Mouse (Mus musculus) MEL (cell line): ENCODE measurements at regions not wholly inside any gene's neighbourhood (a gene's known extent, or its start where the extent isn't known, plus 50 kb on each side); places are given as distances from the start of the nearest gene placed in this dataset.

Experiments used
- DNase-seq: peaks from one replicate; pipeline ENCODE4 v3.0.0; 2011; ENCODE audit warnings: low read depth, low spot score
- H3K27ac ChIP-seq: 2 replicates; pipeline ENCODE4 v1.5.1; 2012; ENCODE audit warnings: low read depth, mild to moderate bottlenecking, control low read depth, low read length, moderate library complexity; ENCODE audit not compliant: control insufficient read depth
- H3K27me3 ChIP-seq, 2 experiments: fragments of 150-350 bp in 1 of 2; sonication (generic) in 1 of 2; 2 replicates each; pipeline ENCODE4 v1.6.1; 2012; ENCODE audit warnings: low read length in 2 of 2, mild to moderate bottlenecking in 2 of 2, improper control_type of control experiment in 1 of 2, moderate library complexity in 1 of 2; ENCODE audit not compliant: insufficient read depth in 2 of 2, control insufficient read depth in 1 of 2
- H3K36me3 ChIP-seq, 2 experiments: 2 replicates each; pipeline ENCODE4 v1.6.1; 2012 to 2014; ENCODE audit warnings: low read length in 2 of 2, improper control_type of control experiment in 1 of 2, inconsistent platforms in 1 of 2, mild to moderate bottlenecking in 1 of 2; ENCODE audit not compliant: insufficient read depth in 2 of 2, control insufficient read depth in 1 of 2
- H3K4me1 ChIP-seq, 2 experiments: fragments of 150-350 bp in 1 of 2; sonication (generic) in 1 of 2; 2 replicates each; pipeline ENCODE4 v1.6.1; 2012; ENCODE audit warnings: low read length in 2 of 2, improper control_type of control experiment in 1 of 2, mild to moderate bottlenecking in 1 of 2; ENCODE audit not compliant: insufficient read depth in 2 of 2, control insufficient read depth in 1 of 2
- H3K4me3 ChIP-seq, 2 experiments: fragments of 150-350 bp in 1 of 2; sonication (generic) in 1 of 2; 2 replicates each; pipeline ENCODE4 v1.5.1; 2012; ENCODE audit warnings: low read depth in 2 of 2, low read length in 2 of 2, mild to moderate bottlenecking in 2 of 2, moderate library complexity in 2 of 2, control low read depth in 1 of 2, improper control_type of control experiment in 1 of 2; ENCODE audit not compliant: control insufficient read depth in 1 of 2, insufficient read depth in 1 of 2
- H3K79me2 ChIP-seq: 2 replicates; pipeline ENCODE4 v1.6.1; 2012; ENCODE audit warnings: mild to moderate bottlenecking, low read length, moderate library complexity; ENCODE audit not compliant: control insufficient read depth, poor library complexity, insufficient read depth
- H3K9ac ChIP-seq: 2 replicates; pipeline ENCODE4 v1.6.1; 2012; ENCODE audit warnings: low read depth, mild to moderate bottlenecking, control low read depth, low read length, moderate library complexity; ENCODE audit not compliant: control insufficient read depth, poor library complexity, severe bottlenecking
- H3K9me3 ChIP-seq: fragments of 150-350 bp; sonication (generic); replicated peaks from 2 replicates; pipeline ENCODE4 v1.6.1; 2012; ENCODE audit warnings: mild to moderate bottlenecking, low read length, improper control_type of control experiment, moderate library complexity; ENCODE audit not compliant: insufficient read depth
- BHLHE40 ChIP-seq: IDR thresholded peaks from 2 replicates; pipeline ENCODE4 v1.6.1; 2012; ENCODE audit warnings: low read depth, mild to moderate bottlenecking, inconsistent platforms, low read length, improper control_type of control experiment, borderline replicate concordance
- CHD2 ChIP-seq: IDR thresholded peaks from 2 replicates; pipeline ENCODE4 v1.6.1; 2011; ENCODE audit warnings: low read length, improper control_type of control experiment
- CTCF ChIP-seq, 3 experiments: IDR thresholded peaks in 2 of 3; conservative IDR thresholded peaks in 1 of 3; 2 replicates each; pipeline ENCODE4 v1.5.1; 2011 to 2012; ENCODE audit warnings: low read length in 3 of 3, low read depth in 2 of 3, mild to moderate bottlenecking in 2 of 3, improper control_type of control experiment in 1 of 3, inconsistent platforms in 1 of 3, mixed read lengths in 1 of 3, moderate library complexity in 1 of 3; ENCODE audit not compliant: control insufficient read depth in 1 of 3, insufficient read depth in 1 of 3, poor library complexity in 1 of 3, severe bottlenecking in 1 of 3
- ELF1 ChIP-seq: IDR thresholded peaks from 2 replicates; pipeline ENCODE4 v1.6.1; 2014; ENCODE audit warnings: low read depth, mild to moderate bottlenecking, inconsistent platforms, low read length, improper control_type of control experiment, moderate library complexity
- ETS1 ChIP-seq: IDR thresholded peaks from 2 replicates; pipeline ENCODE4 v1.6.1; 2012; ENCODE audit warnings: low read depth, mild to moderate bottlenecking, inconsistent platforms, low read length, improper control_type of control experiment, moderate library complexity
- GABPA ChIP-seq: IDR thresholded peaks from 2 replicates; pipeline ENCODE4 v1.6.1; 2012; ENCODE audit warnings: low read depth, mild to moderate bottlenecking, inconsistent platforms, low read length, improper control_type of control experiment, moderate library complexity
- GATA1 ChIP-seq: IDR thresholded peaks from 2 replicates; pipeline ENCODE4 v1.6.1; 2011; ENCODE audit warnings: low read depth, low read length, improper control_type of control experiment
- HCFC1 ChIP-seq: IDR thresholded peaks from 2 replicates; pipeline ENCODE4 v1.6.1; 2012; ENCODE audit warnings: low read depth, mild to moderate bottlenecking, inconsistent platforms, low read length, improper control_type of control experiment, moderate library complexity
- JUND ChIP-seq: IDR thresholded peaks from 2 replicates; pipeline ENCODE4 v1.6.1; 2011; ENCODE audit warnings: low read depth, mild to moderate bottlenecking, improper control_type of control experiment, low read length
- MAX ChIP-seq: IDR thresholded peaks from 2 replicates; pipeline ENCODE4 v1.6.1; 2011; ENCODE audit warnings: low read length, improper control_type of control experiment
- MXI1 ChIP-seq: IDR thresholded peaks from 2 replicates; pipeline ENCODE4 v1.6.1; 2011; ENCODE audit warnings: mild to moderate bottlenecking, low read depth, low read length, improper control_type of control experiment
- MYB ChIP-seq: IDR thresholded peaks from 2 replicates; pipeline ENCODE4 v1.6.1; 2011; ENCODE audit warnings: mild to moderate bottlenecking, low read depth, low read length, improper control_type of control experiment
- NRF1 ChIP-seq: IDR thresholded peaks from 2 replicates; pipeline ENCODE4 v1.6.1; 2014; ENCODE audit warnings: low read depth, mild to moderate bottlenecking, inconsistent platforms, low read length, improper control_type of control experiment, moderate library complexity; ENCODE audit not compliant: poor library complexity, insufficient read depth, severe bottlenecking
- POLR2AphosphoS2 ChIP-seq: IDR thresholded peaks from 2 replicates; pipeline ENCODE4 v1.6.1; 2011; ENCODE audit warnings: low read length, improper control_type of control experiment
- RAD21 ChIP-seq: IDR thresholded peaks from 2 replicates; pipeline ENCODE4 v1.6.1; 2011; ENCODE audit warnings: mild to moderate bottlenecking, low read depth, low read length, improper control_type of control experiment
- RCOR1 ChIP-seq: IDR thresholded peaks from 2 replicates; pipeline ENCODE4 v1.6.1; 2012; ENCODE audit warnings: low read depth, mild to moderate bottlenecking, inconsistent platforms, low read length, improper control_type of control experiment
- SMC3 ChIP-seq: IDR thresholded peaks from 2 replicates; pipeline ENCODE4 v1.6.1; 2011; ENCODE audit warnings: low read depth, low read length, improper control_type of control experiment
- TAL1 ChIP-seq: IDR thresholded peaks from 2 replicates; pipeline ENCODE4 v1.6.1; 2012; ENCODE audit warnings: mild to moderate bottlenecking, inconsistent platforms, low read length, moderate library complexity, mixed read lengths
- ZC3H11A ChIP-seq: IDR thresholded peaks from 2 replicates; pipeline ENCODE4 v1.6.1; 2012; ENCODE audit warnings: low read depth, mild to moderate bottlenecking, inconsistent platforms, low read length, improper control_type of control experiment
- ZKSCAN1 ChIP-seq: IDR thresholded peaks from 2 replicates; pipeline ENCODE4 v1.6.1; 2012; ENCODE audit warnings: low read depth, mild to moderate bottlenecking, inconsistent platforms, low read length, improper control_type of control experiment, moderate library complexity
- ZMIZ1 ChIP-seq: IDR thresholded peaks from 2 replicates; pipeline ENCODE4 v1.6.1; 2012; ENCODE audit warnings: low read depth, mild to moderate bottlenecking, inconsistent platforms, low read length, improper control_type of control experiment, moderate library complexity
- ZNF384 ChIP-seq: IDR thresholded peaks from 2 replicates; pipeline ENCODE4 v1.6.1; 2012; ENCODE audit warnings: low read depth, mild to moderate bottlenecking, inconsistent platforms, low read length, improper control_type of control experiment

DNA sequence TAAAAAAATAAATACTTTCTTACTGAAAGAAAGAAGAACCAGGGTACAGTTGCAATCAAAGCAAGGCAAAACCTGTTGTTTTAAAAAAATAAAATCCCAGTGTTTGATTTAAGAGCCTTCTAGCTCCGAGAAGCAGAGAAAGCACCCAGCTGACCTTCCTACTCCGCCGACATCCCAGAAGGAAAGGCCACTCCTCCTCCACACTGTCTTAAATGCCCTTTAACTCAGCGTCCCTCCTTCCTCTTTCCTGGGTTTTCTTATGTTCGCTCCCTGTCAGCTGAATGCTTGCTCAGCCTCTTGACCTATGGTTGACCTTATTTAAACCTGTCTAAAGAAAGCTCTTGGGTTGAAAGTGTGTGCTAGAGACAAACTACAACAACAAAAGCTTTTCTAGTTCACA, 79.1 kb downstream of the Sptssa start:
- no peak for TF ChIP-seq GATA1
- no peak for TF ChIP-seq MXI1
- TF ChIP-seq ZNF384: no peak
- no peak for TF ChIP-seq ZMIZ1
- no peak for TF ChIP-seq POLR2AphosphoS2
- TF ChIP-seq HCFC1: no peak
- no peak for TF ChIP-seq JUND
- no peak for TF ChIP-seq ELF1
- TF ChIP-seq CHD2: no peak
- TF ChIP-seq SMC3: no peak
- TF ChIP-seq TAL1: no peak
- no peak overlapping the region for H3K27ac ChIP-seq
- no peaks in the 10 kb centered on the region for H3K9me3 ChIP-seq
- H3K27me3 ChIP-seq: peaks cover 0 to 1% of the 10 kb centered on the region in 2 experiments; a peak in 1 of 4 replicates
- no peaks in the 10 kb centered on the region for H3K79me2 ChIP-seq
- H3K4me3 ChIP-seq: no peak overlapping the region
- no peaks in the 10 kb centered on the region for H3K36me3 ChIP-seq
- DNase-seq: no peak
- H3K9ac ChIP-seq: no peak overlapping the region
- no peaks in the 10 kb centered on the region for H3K4me1 ChIP-seq

DNA sequence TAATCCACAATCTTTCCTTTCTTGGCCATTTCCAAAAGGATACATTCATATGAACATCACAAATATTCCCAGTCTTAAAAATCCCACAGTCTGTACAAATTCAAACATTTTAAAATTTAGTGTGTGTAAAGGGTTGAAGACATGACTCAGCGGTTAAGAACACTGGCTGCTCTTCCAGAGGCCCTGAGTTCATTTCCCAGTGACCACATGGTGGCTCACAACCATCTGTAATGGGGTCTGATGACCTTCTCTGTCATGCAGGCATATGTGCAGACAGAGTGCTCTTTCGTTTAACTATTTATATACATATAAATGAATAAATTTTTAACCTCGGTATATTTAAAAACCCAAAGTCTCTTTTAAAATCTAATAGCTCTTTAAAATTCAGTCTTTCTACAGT, 79.6 kb downstream of the Sptssa start:
- Histone ChIP-seq H3K9me3 (no peaks in the 10 kb centered on the region), H3K27me3 (peaks cover 0 to 1% of the 10 kb centered on the region in 2 experiments; a peak in 1 of 4 replicates), H3K36me3 (no peaks in the 10 kb centered on the region), H3K4me1 (no peaks in the 10 kb centered on the region), H3K9ac (no peak overlapping the region), H3K4me3 (no peak overlapping the region), H3K27ac (no peak overlapping the region), H3K79me2 (no peaks in the 10 kb centered on the region)
- no peak for DNase-seq
- TF ChIP-seq GABPA (no peak), ETS1 (no peak), MAX (no peak), ZKSCAN1 (no peak), SMC3 (no peak), CHD2 (no peak), JUND (no peak), GATA1 (no peak), NRF1 (no peak), RAD21 (no peak), RCOR1 (no peak), MYB (no peak), ZC3H11A (no peak), CTCF (IDR thresholded peaks at IDR 0.05 in 2 of 3, conservative IDR thresholded peaks at IDR 0.05 in 1 of 3; ENCODE audit: control insufficient read depth in 1 of 3, insufficient read depth in 1 of 3, low read depth in 2 of 3, low read length in 3 of 3, poor library complexity in 1 of 3, severe bottlenecking in 1 of 3) (no peak), BHLHE40 (no peak)
